Mouse (Mus musculus) layer of hippocampus, adult 8-10 months (tissue): ENCODE data around the gene Lmx1b. TPM values are rescaled to one million over a fixed set of nuclear protein-coding genes. Genes with fewer than 3 reads are reported as not detected.
A peak's percentile ranks its signal among the peaks of the same experiment; 100 is the strongest.

Experiments
- DNase-seq, 2 experiments: peaks; one replicate each; pipeline ENCODE4 v3.0.0; 2022; ENCODE audit warnings: low spot score in 2 of 2
- total RNA-seq, 4 experiments: library from RNA; stranded (reverse); gene quantifications; 2 replicates each; pipeline ENCODE4 v1.2.4; 2022

The Lmx1b gene
- under 1 TPM in 2 of 4 experiments, not detected in 2; 0.08 to 0.55 TPM for total RNA-seq

GRCm38 (mm10) chr2:33640171-33640721 lies at the start of gene Lmx1b:
Gene Lmx1b, minus strand, starts transcription at chr2:33640511.
- no peak for DNase-seq

- DNase-seq = no peak
Observed at GRCm38 (mm10) chr2:33689880-33690462, 49.7 kb upstream of the Lmx1b start.

- no peak for DNase-seq
Observed at GRCm38 (mm10) chr2:33689155-33689879, 49.0 kb upstream of the Lmx1b start.

- DNase-seq = no peak
Observed at GRCm38 (mm10) chr2:33683594-33683993, 43.3 kb upstream of the Lmx1b start.

- DNase-seq = no peak
Observed at GRCm38 (mm10) chr2:33683095-33683494, 42.8 kb upstream of the Lmx1b start.

GRCm38 (mm10) chr2:33682219-33682618 lies 41.9 kb upstream of the Lmx1b start:
- DNase-seq = peak in 1 of 2 experiments; percentile 57

GRCm38 (mm10) chr2:33678950-33679654 lies 38.8 kb upstream of the Lmx1b start:
- DNase-seq = no peak

GRCm38 (mm10) chr2:33672701-33673472 lies 32.6 kb upstream of the Lmx1b start:
- DNase-seq = no peak

- DNase-seq = no peak
Observed at GRCm38 (mm10) chr2:33668741-33669140, 28.4 kb upstream of the Lmx1b start.

- no peak for DNase-seq
Observed at GRCm38 (mm10) chr2:33666388-33666945, 26.2 kb upstream of the Lmx1b start.

GRCm38 (mm10) chr2:33665363-33666058 lies 25.2 kb upstream of the Lmx1b start:
- peak; percentile 21 to 30 for DNase-seq

- no peak for DNase-seq
Observed at GRCm38 (mm10) chr2:33664661-33665060, 24.4 kb upstream of the Lmx1b start.

GRCm38 (mm10) chr2:33659288-33659629 lies 18.9 kb upstream of the Lmx1b start:
- DNase-seq = no peak

- no peak for DNase-seq
Observed at GRCm38 (mm10) chr2:33658602-33659287, 18.4 kb upstream of the Lmx1b start.

- DNase-seq = no peak
Observed at GRCm38 (mm10) chr2:33652517-33653198, 12.3 kb upstream of the Lmx1b start.

GRCm38 (mm10) chr2:33649371-33649770 lies 9.1 kb upstream of the Lmx1b start:
- DNase-seq = no peak

GRCm38 (mm10) chr2:33648894-33649293 lies 8.6 kb upstream of the Lmx1b start:
- DNase-seq = no peak

- no peak for DNase-seq
Observed at GRCm38 (mm10) chr2:33646283-33646550, 5.9 kb upstream of the Lmx1b start.

GRCm38 (mm10) chr2:33645538-33646282 lies 5.4 kb upstream of the Lmx1b start:
- DNase-seq = no peak
